Mouse (Mus musculus): ENCODE data around the gene Rfpl4.
"Not testable (repeated sequence)": the region's sequence is repeated elsewhere in the genome, so short reads cannot be mapped to it uniquely, and the experiment has no call there.

The Rfpl4 gene

GRCm38 (mm10) chr7:5080010-5080751, 36.6 kb downstream of the Rfpl4 start, which contains the start of gene Epn1:
TSS of gene Epn1 (plus strand) at chr7:5080235.
- DNase-seq: peak; percentile 97 to 98

DNA sequence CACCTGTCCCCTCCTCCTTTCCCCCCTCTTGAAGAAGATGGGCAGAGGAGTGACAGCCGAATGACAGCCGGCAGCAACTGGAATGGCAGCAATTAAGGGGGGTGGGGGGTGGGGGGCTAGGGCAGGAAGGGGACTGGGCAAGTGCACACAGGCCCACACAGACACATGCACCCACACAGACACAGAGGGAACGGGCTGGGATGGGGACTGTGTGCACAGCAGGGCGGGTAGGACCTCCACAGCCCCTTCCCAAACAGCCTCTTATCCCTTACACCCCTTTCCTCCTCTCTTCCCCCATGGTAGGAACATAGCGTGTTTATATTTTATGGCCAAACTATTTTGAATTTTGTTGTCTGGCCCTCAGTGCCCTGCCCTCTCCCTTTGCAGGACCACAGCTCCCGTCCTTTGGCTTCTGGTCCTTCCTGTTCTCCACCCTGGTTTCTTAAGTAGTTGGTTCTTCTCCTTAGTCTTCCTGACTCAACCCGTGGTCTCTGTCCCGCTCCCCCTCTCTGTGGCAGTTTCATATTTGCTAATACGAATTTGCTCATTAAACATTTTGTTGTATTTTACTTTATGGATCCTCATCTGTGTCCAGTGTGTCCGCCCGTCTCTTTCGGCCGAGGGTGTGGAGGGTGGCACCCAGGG, 37.3 kb downstream of the Rfpl4 start:
- not testable (repeated sequence) for DNase-seq

DNA sequence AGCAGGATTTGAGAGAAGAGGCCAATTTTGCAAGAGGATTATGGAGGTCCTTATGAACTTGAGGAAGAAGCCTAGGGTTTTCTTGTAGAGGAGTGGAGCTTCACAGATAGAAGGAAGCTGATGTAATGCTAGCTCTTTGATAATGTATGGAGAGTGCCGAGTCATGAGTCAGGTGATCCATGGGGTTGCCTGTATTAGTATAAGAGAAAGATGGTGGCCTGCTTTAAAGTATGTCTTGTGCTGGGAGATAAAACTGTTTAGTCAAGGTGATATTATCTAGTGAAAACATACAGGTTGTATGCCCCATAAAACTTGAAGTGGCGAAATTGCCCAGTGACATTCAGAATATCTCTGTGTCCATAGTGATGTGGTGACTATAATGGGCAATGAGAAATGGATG, 39.8 kb downstream of the Rfpl4 start:
- no peak for DNase-seq

GRCm38 (mm10) chr7:5074984-5075383, 41.8 kb downstream of the Rfpl4 start:
- DNase-seq: no peak

GRCm38 (mm10) chr7:5073586-5073985, 43.2 kb downstream of the Rfpl4 start:
- DNase-seq: no peak

GRCm38 (mm10) chr7:5064886-5065285, 51.9 kb downstream of the Rfpl4 start:
- DNase-seq: no peak

DNA sequence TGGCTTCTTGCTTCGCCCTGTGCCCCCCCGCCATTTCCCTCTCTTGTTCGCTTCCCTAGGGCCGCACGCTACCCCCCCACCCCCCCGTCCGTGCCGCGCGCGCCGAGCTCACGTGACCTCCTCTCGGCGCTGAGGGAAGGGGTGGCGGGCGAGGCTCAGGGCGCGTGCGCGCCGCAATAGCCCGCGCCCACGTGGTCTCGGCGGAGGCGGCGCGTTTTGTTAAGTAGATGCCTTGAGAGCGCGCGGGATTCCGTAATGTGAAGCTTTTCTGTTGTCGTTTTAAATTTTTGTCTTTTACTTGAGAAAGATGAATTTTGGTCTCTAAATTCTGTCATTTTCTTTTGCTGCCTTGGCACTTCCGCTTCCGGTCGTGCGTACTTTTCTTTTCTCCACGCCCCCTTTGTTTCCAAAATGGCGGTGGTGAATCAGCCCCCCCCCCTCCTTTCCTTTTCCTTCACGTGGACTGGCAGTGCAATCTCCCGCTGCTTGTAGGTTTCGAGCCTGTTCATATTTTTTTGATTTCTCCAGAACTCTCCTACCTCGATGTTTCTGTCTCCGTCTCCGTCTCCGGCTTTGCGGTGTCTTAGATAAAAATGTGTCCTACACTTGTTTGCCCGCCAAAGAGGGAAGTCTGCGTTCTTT, 54.3 kb downstream of the Rfpl4 start:
- DNase-seq: no peak

GRCm38 (mm10) chr7:5061774-5062359, 54.9 kb downstream of the Rfpl4 start, which contains the start of gene U2af2:
TSS of gene U2af2 (plus strand) at chr7:5062143.
- peak; percentile 94 to 96 for DNase-seq

DNA sequence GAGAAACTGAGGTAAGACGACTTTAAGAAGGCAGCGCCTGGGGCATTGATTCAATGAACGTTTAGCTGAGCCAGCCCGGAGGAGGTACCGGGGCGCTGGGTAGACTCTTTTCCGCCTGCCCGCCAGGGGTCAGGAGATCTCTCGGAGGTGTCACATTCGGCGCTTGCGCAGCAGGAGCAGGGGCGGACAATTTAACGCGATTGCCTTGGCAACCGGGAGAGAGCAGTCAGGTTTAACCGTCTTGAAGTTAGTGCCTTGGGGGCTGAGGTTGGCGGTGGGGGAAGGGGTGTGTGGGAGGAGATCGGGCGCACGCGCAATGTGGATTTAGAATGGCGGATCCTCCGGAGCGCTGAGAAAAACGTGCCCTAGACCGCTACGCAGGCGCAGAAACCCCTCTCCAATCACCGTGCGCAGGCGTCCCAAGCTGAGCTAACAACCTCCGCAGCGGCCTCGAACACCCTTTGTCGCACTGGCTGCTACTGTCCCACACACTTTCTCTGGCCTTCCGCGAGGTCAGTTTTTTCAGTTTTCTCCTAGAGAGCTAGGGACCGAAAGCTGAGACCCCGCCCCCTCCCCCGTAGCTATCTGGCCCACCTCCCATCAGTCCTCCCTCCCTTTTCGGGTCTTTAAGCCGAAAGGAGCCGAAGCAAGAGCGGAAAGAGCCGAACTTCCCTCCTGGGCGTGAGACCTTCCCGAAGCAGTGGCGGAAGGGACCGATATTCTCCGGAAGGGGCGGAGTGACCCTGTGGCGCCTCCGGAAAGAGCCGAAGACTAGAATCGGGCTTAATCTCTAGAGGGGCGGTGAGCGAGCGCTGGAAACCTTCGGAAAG, 55.6 kb downstream of the Rfpl4 start:
- peak; percentile 99 to 100 for DNase-seq

DNA sequence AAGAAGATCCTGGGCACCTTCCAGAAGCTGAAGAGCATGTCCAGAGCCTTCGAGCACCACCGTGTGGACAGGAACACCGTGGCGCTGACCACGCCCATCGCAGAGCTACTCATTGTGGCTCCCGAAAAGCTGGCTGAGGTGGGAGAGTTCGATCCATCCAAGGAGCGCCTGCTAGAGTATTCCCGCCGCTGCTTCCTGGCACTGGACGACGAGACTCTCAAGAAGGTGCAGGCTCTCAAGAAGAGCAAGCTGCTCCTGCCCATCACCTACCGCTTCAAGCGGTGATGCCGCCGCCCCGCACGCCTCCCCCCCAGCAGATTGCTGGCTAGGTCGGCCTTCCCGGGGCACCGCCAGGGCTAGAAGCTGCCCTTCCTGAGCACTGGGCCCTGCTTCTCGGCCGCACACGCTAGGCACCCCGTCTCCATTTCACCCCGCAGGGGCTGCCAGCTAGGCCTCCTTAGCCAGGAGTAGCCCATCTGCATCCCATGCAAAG, 56.5 kb downstream of the Rfpl4 start:
- peak; percentile 86 to 87 for DNase-seq

All from cerebellum, postnatal 36 days (tissue).